Mouse (Mus musculus): Measurements from ENCODE around the gene Nanos2. TPM values are rescaled to one million over a fixed set of nuclear protein-coding genes. Genes with fewer than 3 reads are reported as not detected.

Gene Nanos2
- total RNA-seq, 2 experiments from 2014 or later = 0.47 to 1.3 TPM

DNA sequence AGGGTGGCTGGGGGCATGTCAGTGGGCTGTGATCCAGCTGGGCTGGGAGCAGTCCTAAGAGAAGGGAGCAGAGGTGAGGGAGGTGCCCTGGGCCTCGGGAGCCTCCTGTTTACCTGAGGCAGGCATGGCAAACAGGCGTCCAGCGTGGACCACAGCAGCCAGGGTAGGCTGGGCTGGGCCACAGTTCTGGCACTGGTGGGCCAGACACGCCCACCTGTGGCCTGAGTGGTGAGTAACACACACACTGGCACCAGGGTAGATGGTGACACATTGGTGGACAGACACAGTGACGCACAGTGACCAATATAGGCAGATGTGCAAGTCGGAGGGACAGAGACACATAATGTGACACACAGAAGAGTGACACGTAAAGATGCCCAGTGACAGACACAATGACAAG is 23.4 kb downstream of the Nanos2 start:
- intact Hi-C loops (cut with DNase I) = no loop called here
- DNase-seq (ENCODE audit: low spot score in 2 of 2) = no peak

- intact Hi-C loops (cut with DNase I) = no loop called here
- DNase-seq (ENCODE audit: low spot score in 2 of 2) = no peak
Measured at GRCm38 (mm10) chr7:19012025-19012621, 24.9 kb downstream of the Nanos2 start.

DNA sequence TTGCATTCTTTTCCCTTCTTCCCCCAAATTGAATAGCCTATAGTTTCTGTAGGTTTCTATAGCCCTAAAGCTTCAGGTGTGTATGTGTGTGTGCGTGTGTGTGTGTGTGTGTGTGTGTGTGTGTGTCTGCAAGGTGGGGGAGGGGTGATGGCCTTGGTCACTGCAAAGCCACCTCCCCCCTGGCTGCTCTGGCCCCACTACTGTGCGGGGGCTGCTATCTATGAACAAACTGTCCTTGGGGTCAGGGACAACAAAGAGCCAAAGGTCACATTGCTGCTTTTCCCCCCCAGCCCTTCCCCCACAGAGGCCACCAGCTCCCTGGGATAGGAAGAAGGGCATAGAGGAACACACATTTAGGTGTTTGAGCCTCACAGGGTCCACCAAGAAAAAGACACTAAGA is 25.7 kb downstream of the Nanos2 start:
- intact Hi-C loops (cut with DNase I) = no loop called here

DNA sequence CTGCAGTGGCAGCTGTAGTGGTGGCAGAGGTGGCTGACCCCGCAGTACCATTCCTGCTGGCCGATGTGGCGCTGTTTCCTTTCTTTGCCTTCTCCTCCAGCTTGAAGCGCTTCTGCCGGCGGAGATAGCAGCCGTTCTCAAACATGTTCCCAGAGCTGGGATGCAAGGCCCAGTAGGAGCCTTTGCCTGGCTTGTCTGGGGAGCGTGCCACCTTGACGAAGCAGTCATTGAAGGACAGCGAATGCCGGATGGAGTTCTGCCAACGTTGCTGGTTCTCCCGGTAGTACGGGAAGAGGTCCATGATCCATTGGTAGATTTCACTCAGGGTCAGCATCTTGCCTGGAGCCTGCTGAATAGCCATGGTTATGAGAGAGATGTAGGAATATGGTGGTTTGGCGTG is 27.3 kb downstream of the Nanos2 start:
- intact Hi-C loops (cut with DNase I) = no loop called here
- no peak for DNase-seq (ENCODE audit: low spot score in 2 of 2)

More for the DNA sequence above, 25.7 kb downstream of the Nanos2 start:
- no peak for DNase-seq (ENCODE audit: low spot score in 2 of 2)

- intact Hi-C loops (cut with DNase I) = no loop called here
- no peak for DNase-seq (ENCODE audit: low spot score in 2 of 2)
Measured at GRCm38 (mm10) chr7:19016042-19016441, 28.8 kb downstream of the Nanos2 start.

DNA sequence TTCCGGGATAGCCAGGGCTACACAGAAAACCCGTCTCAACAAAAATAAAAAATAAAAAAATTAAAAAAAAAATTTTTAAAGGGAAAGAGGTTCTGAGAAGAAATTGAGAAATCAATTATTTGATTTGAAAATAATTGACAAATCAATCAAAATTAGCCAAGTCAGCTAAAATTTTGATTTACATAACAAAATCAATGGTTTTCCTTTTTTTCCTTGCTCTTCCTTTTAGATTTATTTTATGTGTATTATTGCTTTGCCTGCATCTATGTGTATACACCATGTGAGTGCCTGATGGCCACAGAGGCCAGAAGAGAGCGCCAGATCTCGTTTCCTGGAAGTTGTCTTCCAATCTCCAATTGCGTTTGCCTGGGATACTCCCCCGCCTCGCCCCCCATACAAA is 30.7 kb downstream of the Nanos2 start:
- no peak for DNase-seq (ENCODE audit: low spot score in 2 of 2)
- intact Hi-C loops (cut with DNase I) = no loop called here

GRCm38 (mm10) chr7:19021048-19021447 is 33.8 kb downstream of the Nanos2 start:
- DNase-seq (ENCODE audit: low spot score in 2 of 2) = no peak
- intact Hi-C loops (cut with DNase I) = no loop called here

- intact Hi-C loops (cut with DNase I) = no loop called here
- DNase-seq (ENCODE audit: low spot score in 2 of 2) = no peak
Measured at GRCm38 (mm10) chr7:19022189-19022958, 35.2 kb downstream of the Nanos2 start.

GRCm38 (mm10) chr7:19023357-19023814 is 36.2 kb downstream of the Nanos2 start, which contains the start of gene Foxa3:
Gene Foxa3, minus strand, starts transcription at chr7:19023538.
- DNase-seq (ENCODE audit: low spot score in 2 of 2) = no peak
- intact Hi-C loops (cut with DNase I) = no loop called here

- peak; percentile 94 to 96 for DNase-seq (ENCODE audit: low spot score in 2 of 2)
- intact Hi-C loops (cut with DNase I) = loop anchor here (1.0 kb wide), 1 partner anchor 95 kb away; the partner anchor contains the start of gene Fbxo46
Measured at GRCm38 (mm10) chr7:19024096-19024506, 36.9 kb downstream of the Nanos2 start, which contains the start of gene Sympk. Gene Sympk, plus strand, starts transcription at chr7:19024377.

GRCm38 (mm10) chr7:19024581-19025255 is 37.5 kb downstream of the Nanos2 start:
- DNase-seq (ENCODE audit: low spot score in 2 of 2) = peak in 1 of 2 experiments; percentile 47
- intact Hi-C loops (cut with DNase I) = loop anchor here (1.0 kb wide), 1 partner anchor 95 kb away; the partner anchor contains the start of gene Fbxo46

GRCm38 (mm10) chr7:19028067-19028466 is 40.9 kb downstream of the Nanos2 start:
- no peak for DNase-seq (ENCODE audit: low spot score in 2 of 2)
- intact Hi-C loops (cut with DNase I) = no loop called here

GRCm38 (mm10) chr7:19029084-19029653 is 42.0 kb downstream of the Nanos2 start:
- DNase-seq (ENCODE audit: low spot score in 2 of 2) = no peak
- intact Hi-C loops (cut with DNase I) = no loop called here

GRCm38 (mm10) chr7:19031641-19032040 is 44.4 kb downstream of the Nanos2 start:
- no peak for DNase-seq (ENCODE audit: low spot score in 2 of 2)
- intact Hi-C loops (cut with DNase I) = no loop called here

Other genes with a start within 250 kb of the Nanos2 start
- gene Psg19, start 188.9 kb upstream of the Nanos2 start, total RNA-seq (2021) = not detected
- gene Psg17, start 165.8 kb upstream of the Nanos2 start, total RNA-seq (2021) = not detected
- gene Mill2, start 147.4 kb upstream of the Nanos2 start, total RNA-seq (2021) = 1 to 10 TPM; 1.2 to 3.0 TPM
- gene Pglyrp1, start 116.1 kb upstream of the Nanos2 start, total RNA-seq (2021) = 10 to 100 TPM; 20.5 to 21.9 TPM
- gene Ccdc61, start 77.0 kb upstream of the Nanos2 start, total RNA-seq (2021) = 10 to 100 TPM; 10.6 to 11.0 TPM
- 10 to 100 TPM; 75.3 to 88.8 TPM for gene Nova2, start 61.5 kb upstream of the Nanos2 start, total RNA-seq (2021)
- gene Mypop, start 3.8 kb downstream of the Nanos2 start, total RNA-seq (2021) = 10 to 100 TPM; 53.5 to 55.3 TPM
- gene Irf2bp1, start 16.6 kb downstream of the Nanos2 start, total RNA-seq (2021) = 10 to 100 TPM; 46.3 to 53.5 TPM
- gene Foxa3, start 36.1 kb downstream of the Nanos2 start, total RNA-seq (2021) = not detected
- 100 to 1,000 TPM; 126 to 129 TPM for gene Sympk, start 37.0 kb downstream of the Nanos2 start, total RNA-seq (2021)
- under 1 TPM in 1 of 2 experiments, not detected in 1; 0.25 TPM for gene Rsph6a, start 67.3 kb downstream of the Nanos2 start, total RNA-seq (2021)
- 100 to 1,000 TPM; 146 to 148 TPM for gene Dmwd, start 88.8 kb downstream of the Nanos2 start, total RNA-seq (2021)
- 10 to 100 TPM; 21.4 to 40.2 TPM for gene Dmpk, start 96.4 kb downstream of the Nanos2 start, total RNA-seq (2021)
- 1 to 10 TPM; 1.6 to 2.6 TPM for gene Six5, start 107.2 kb downstream of the Nanos2 start, total RNA-seq (2021)
- under 1 TPM; 0.37 to 0.41 TPM for gene Gm4969, start 131.0 kb downstream of the Nanos2 start, total RNA-seq (2021)
- gene Fbxo46, start 132.5 kb downstream of the Nanos2 start, total RNA-seq (2021) = 10 to 100 TPM; 14.0 to 14.3 TPM
- gene Qpctl, start 161.9 kb downstream of the Nanos2 start, total RNA-seq (2021) = 10 to 100 TPM; 14.6 to 17.3 TPM
- 10 to 100 TPM; 70.3 to 76.0 TPM for gene Snrpd2, start 162.3 kb downstream of the Nanos2 start, total RNA-seq (2021)
- gene Gipr, start 178.7 kb downstream of the Nanos2 start, total RNA-seq (2021) = 1 to 10 TPM in 1 of 2 experiments, under 1 TPM in 1; 0.89 to 2.6 TPM
- gene Eml2, start 189.0 kb downstream of the Nanos2 start, total RNA-seq (2021) = 100 to 1,000 TPM; 124 to 156 TPM
- gene Gpr4, start 225.1 kb downstream of the Nanos2 start, total RNA-seq (2021) = 1 to 10 TPM; 2.1 to 4.6 TPM
- gene Opa3, start 240.9 kb downstream of the Nanos2 start, total RNA-seq (2021) = 10 to 100 TPM; 41.0 to 45.7 TPM